Mouse (Mus musculus): ENCODE results near the gene Fgf18. TPM values are rescaled to one million over a fixed set of nuclear protein-coding genes. Genes with fewer than 3 reads are reported as not detected.

Gene Fgf18
- polyA plus RNA-seq (2015; fragmentation: Nextera tagmentation; extraction: Ambion mirVana): 14.5 and 18.4 TPM in 2 replicates

GRCm38 (mm10) chr11:33147171-33147571, at the start of gene Fgf18:
Fgf18 (minus strand) TSS chr11:33147400.
- H3K27ac ChIP-seq: peak within 1 kb of the TSS; percentile 89
- peak within 1 kb of the TSS; percentile 52 for H3K9ac ChIP-seq
- H3K27me3 ChIP-seq: peaks cover 18% of the 10 kb centered on the region
- peak within 1 kb of the TSS; percentile 95 for H3K4me2 ChIP-seq
- H3K9me3 ChIP-seq: no peaks in the 10 kb centered on the region
- WGBS: under 1% methylated on average over 49 of the region's 53 CpGs
- H3K4me3 ChIP-seq: peak within 1 kb of the TSS; percentile 67
- peaks cover 56% of the 10 kb centered on the region for H3K4me1 ChIP-seq
- peaks cover 30% of the 10 kb centered on the region for H3K36me3 ChIP-seq
- 0 out of 2 replicates have a peak, but pooled peaks have one; percentile 0 for ATAC-seq (ENCODE audit: insufficient number of reproducible peaks, low FRiP score, low TSS enrichment, low read depth)

- Histone ChIP-seq H3K9me3 (no peaks in the 10 kb centered on the region), H3K4me3 (no peak overlapping the region), H3K27ac (no peak overlapping the region), H3K4me1 (peaks cover 37% of the 10 kb centered on the region), H3K4me2 (no peak overlapping the region), H3K27me3 (peaks cover 89% of the 10 kb centered on the region), H3K36me3 (no peaks in the 10 kb centered on the region), H3K9ac (no peak overlapping the region)
- no peak for ATAC-seq (ENCODE audit: insufficient number of reproducible peaks, low FRiP score, low TSS enrichment, low read depth)
- 7% methylated on average over 24 of the region's 24 CpGs for WGBS
Measured at GRCm38 (mm10) chr11:33196447-33197132, 49.4 kb upstream of the Fgf18 start.

- Histone ChIP-seq H3K36me3 (no peaks in the 10 kb centered on the region), H3K27ac (no peak overlapping the region), H3K4me3 (no peak overlapping the region), H3K9ac (no peak overlapping the region), H3K27me3 (peaks cover 88% of the 10 kb centered on the region), H3K4me2 (no peak overlapping the region), H3K4me1 (peaks cover 29% of the 10 kb centered on the region), H3K9me3 (no peaks in the 10 kb centered on the region)
- ATAC-seq (ENCODE audit: insufficient number of reproducible peaks, low FRiP score, low TSS enrichment, low read depth): no peak
- 5% methylated on average over 25 of the region's 25 CpGs for WGBS
Measured at GRCm38 (mm10) chr11:33195531-33196446, 48.6 kb upstream of the Fgf18 start.

DNA sequence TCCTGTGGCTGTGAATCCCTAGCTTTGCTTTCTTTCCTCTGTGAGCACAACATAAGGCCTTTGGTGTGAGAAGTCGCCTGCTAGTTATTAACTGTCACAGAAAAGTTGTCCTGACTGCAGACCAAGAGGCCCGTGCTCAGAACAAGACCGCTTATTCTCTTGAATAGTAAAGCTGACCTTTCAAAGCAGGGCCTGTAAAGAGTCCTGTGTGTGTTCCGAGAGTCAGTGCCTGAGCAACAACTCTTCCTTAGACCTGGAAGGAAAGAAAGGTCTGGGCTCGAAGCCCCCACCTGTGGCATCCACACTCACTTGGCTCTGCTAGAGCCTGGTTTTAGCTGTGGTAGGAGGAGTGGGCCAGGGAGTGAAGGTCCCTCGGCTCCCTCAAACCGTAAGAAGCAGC, 47.9 kb upstream of the Fgf18 start:
- H3K9me3 ChIP-seq: no peaks in the 10 kb centered on the region
- 31% methylated on average over 7 of the region's 7 CpGs for WGBS
- peaks cover 21% of the 10 kb centered on the region for H3K4me1 ChIP-seq
- H3K27me3 ChIP-seq: peaks cover 81% of the 10 kb centered on the region
- no peak overlapping the region for H3K9ac ChIP-seq
- H3K27ac ChIP-seq: no peak overlapping the region
- no peaks in the 10 kb centered on the region for H3K36me3 ChIP-seq
- H3K4me3 ChIP-seq: no peak overlapping the region
- H3K4me2 ChIP-seq: no peak overlapping the region
- no peak for ATAC-seq (ENCODE audit: insufficient number of reproducible peaks, low FRiP score, low TSS enrichment, low read depth)

DNA sequence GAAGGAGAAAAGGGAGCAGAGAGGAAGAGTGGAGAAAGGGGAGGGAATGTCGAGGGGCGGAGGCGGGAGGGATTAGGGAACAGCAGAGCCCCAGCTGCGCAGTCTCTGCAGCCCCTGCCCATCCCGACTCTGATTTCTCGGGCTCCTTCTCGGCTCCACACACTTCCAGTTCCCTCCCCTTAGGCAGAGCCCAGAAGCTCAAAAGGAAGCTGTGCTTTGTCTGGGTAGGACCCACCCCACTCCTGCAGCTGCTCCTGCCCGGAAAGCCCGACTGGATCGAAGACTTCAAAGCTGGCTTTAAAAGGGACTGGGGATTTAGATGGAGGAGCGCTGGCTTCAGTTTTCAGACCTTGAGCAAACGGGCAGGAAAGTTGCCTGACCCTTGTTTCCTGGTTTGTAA, 46.5 kb upstream of the Fgf18 start:
- 3% methylated on average over 12 of the region's 12 CpGs for WGBS
- ATAC-seq (ENCODE audit: insufficient number of reproducible peaks, low FRiP score, low TSS enrichment, low read depth): no peak

GRCm38 (mm10) chr11:33181804-33182203, 34.6 kb upstream of the Fgf18 start:
- no peak for ATAC-seq (ENCODE audit: insufficient number of reproducible peaks, low FRiP score, low TSS enrichment, low read depth)
- Histone ChIP-seq H3K4me2 (no peak overlapping the region), H3K27me3 (peaks cover 18% of the 10 kb centered on the region), H3K27ac (no peak overlapping the region), H3K9ac (no peak overlapping the region), H3K9me3 (no peaks in the 10 kb centered on the region), H3K4me1 (peaks cover 9% of the 10 kb centered on the region; the same call in 1 of the 2 replicates), H3K36me3 (no peaks in the 10 kb centered on the region), H3K4me3 (no peak overlapping the region)
- WGBS: 79% methylated on average over 3 of the region's 3 CpGs

More for the DNA sequence above, 46.5 kb upstream of the Fgf18 start:
- Histone ChIP-seq H3K27me3 (peaks cover 67% of the 10 kb centered on the region), H3K4me1 (peaks cover 17% of the 10 kb centered on the region), H3K4me2 (peak overlapping the region; percentile 24; the same call in 1 of the 2 replicates), H3K9ac (no peak overlapping the region), H3K9me3 (no peaks in the 10 kb centered on the region), H3K36me3 (no peaks in the 10 kb centered on the region), H3K27ac (no peak overlapping the region), H3K4me3 (no peak overlapping the region)

- no peaks in the 10 kb centered on the region for H3K9me3 ChIP-seq
- peak overlapping the region; percentile 56 for H3K4me2 ChIP-seq
- no peaks in the 10 kb centered on the region for H3K36me3 ChIP-seq
- peaks cover 9% of the 10 kb centered on the region; the same call in 1 of the 2 replicates for H3K4me1 ChIP-seq
- peak overlapping the region; percentile 32 for H3K4me3 ChIP-seq
- no peak for ATAC-seq (ENCODE audit: insufficient number of reproducible peaks, low FRiP score, low TSS enrichment, low read depth)
- no peak overlapping the region for H3K27ac ChIP-seq
- under 1% methylated on average over 18 of the region's 18 CpGs for WGBS
- peak overlapping the region; percentile 17; the same call in 1 of the 2 replicates for H3K9ac ChIP-seq
- peaks cover 25% of the 10 kb centered on the region for H3K27me3 ChIP-seq
Measured at GRCm38 (mm10) chr11:33180701-33181116, 33.5 kb upstream of the Fgf18 start.

DNA sequence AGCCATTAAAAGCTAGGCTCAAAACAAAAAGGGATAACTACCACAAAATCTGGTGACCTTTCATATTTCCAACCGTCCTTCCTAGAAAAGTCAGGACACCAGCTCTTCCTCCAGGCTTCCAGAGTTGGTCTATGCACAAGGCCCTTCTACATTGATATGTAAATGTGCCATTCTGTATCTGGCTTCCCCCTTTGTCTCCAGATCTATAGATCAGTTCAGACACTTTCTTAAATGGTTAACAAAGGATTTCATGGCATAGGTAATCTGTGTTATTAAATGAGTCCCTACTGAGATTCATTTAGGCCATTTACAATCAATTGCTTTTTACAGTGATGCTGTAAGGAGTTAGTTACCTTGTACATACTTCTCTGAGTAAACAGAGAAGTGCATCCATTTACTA, 32.6 kb upstream of the Fgf18 start:
- ATAC-seq (ENCODE audit: insufficient number of reproducible peaks, low FRiP score, low TSS enrichment, low read depth): no peak
- 63% methylated on average over 1 of the region's 1 CpGs for WGBS
- H3K27me3 ChIP-seq: peaks cover 29% of the 10 kb centered on the region
- no peak overlapping the region for H3K9ac ChIP-seq
- no peak overlapping the region for H3K4me2 ChIP-seq
- H3K4me1 ChIP-seq: peaks cover 9% of the 10 kb centered on the region; the same call in 1 of the 2 replicates
- H3K4me3 ChIP-seq: no peak overlapping the region
- no peaks in the 10 kb centered on the region for H3K9me3 ChIP-seq
- H3K27ac ChIP-seq: no peak overlapping the region
- H3K36me3 ChIP-seq: no peaks in the 10 kb centered on the region

DNA sequence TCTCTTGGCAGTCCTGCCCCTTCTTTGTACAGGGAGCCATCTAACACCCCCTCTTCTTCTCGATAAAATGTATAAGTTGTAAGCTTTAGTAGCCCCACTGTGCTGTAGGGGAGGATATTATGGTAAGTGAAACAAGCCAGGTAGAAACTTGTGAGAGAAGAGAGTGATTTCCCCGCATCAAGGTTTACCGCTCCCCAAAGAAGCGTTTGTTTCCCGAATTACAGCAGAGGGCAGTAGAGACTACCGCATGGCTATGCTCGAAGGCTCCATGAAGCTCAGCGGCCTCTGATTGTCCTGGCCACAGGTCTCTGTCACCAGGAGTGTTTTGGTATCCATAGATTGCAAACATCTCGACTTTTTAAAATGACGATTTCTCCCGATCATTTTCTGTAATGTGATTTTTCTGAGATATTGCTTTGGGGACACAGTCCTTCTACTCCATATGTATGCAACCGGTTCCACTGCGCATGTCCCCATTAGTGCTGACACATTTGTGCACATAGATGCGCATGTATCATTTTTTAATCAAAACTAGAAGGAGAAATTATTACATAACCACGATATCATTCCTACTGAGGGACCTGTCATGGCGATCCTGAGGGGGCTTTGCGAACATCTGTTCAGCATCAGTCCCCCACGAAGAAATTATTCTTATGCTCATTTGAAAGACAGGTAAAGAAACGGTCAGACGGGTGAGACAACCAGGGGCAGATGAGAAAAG, 29.5 kb upstream of the Fgf18 start:
- Histone ChIP-seq H3K9ac (no peak overlapping the region), H3K4me2 (no peak overlapping the region), H3K4me1 (peaks cover 9% of the 10 kb centered on the region; the same call in 1 of the 2 replicates), H3K9me3 (no peaks in the 10 kb centered on the region), H3K27ac (no peak overlapping the region), H3K4me3 (no peak overlapping the region), H3K27me3 (peaks cover 29% of the 10 kb centered on the region), H3K36me3 (no peaks in the 10 kb centered on the region)
- no peak for ATAC-seq (ENCODE audit: insufficient number of reproducible peaks, low FRiP score, low TSS enrichment, low read depth)
- WGBS: 31% methylated on average over 20 of the region's 20 CpGs

DNA sequence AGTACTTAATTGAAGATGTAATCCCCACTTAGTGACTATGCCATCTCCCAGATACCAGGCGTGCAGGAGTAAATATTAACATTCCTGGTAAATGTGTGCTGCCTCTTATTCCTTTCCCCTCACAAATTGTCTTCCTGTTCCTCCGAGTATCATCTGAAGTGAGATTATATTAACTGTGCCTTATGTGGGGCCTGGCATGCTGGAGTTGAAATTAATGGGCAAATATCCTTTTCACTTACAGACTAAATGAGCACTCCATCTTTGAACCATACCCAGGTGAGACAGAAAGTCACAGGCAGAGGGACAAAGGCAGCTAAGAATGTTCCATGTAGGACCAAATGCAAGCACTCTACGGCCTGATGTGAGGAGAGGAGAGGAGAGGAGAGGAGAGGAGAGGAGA, 28.6 kb upstream of the Fgf18 start:
- Histone ChIP-seq H3K9ac (no peak overlapping the region), H3K27me3 (peaks cover 33% of the 10 kb centered on the region), H3K4me3 (no peak overlapping the region), H3K4me1 (peaks cover 6% of the 10 kb centered on the region; the same call in 1 of the 2 replicates), H3K4me2 (no peak overlapping the region), H3K27ac (no peak overlapping the region), H3K36me3 (no peaks in the 10 kb centered on the region), H3K9me3 (no peaks in the 10 kb centered on the region)
- 64% methylated on average over 3 of the region's 3 CpGs for WGBS
- no peak for ATAC-seq (ENCODE audit: insufficient number of reproducible peaks, low FRiP score, low TSS enrichment, low read depth)

DNA sequence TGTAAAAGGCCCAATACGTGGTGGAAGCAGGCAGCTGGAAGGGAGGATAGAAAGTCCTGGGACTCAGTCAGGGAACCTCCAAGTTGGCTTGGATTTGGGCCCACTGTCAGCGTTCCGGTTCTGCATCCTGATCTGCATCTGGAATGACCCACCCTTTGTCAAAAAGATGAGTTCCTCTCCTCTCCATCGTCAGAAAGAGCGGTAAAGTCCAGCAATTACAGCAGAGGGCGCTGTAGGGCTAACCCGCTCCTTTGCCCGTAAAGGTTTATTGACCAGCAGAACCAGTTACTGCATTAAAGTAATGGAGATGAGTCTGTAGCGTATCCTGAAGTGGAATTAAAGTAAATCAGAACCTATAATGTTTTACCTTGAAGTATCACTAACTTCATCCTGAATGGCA, 23.3 kb upstream of the Fgf18 start:
- H3K36me3 ChIP-seq: no peaks in the 10 kb centered on the region
- no peak overlapping the region for H3K9ac ChIP-seq
- H3K4me2 ChIP-seq: no peak overlapping the region
- H3K9me3 ChIP-seq: no peaks in the 10 kb centered on the region
- 0 out of 2 replicates have a peak, but pooled peaks cover 11% of the 10 kb centered on the region for H3K27me3 ChIP-seq
- H3K27ac ChIP-seq: no peak overlapping the region
- WGBS: 7% methylated on average over 9 of the region's 9 CpGs
- no peaks in the 10 kb centered on the region for H3K4me1 ChIP-seq
- no peak overlapping the region for H3K4me3 ChIP-seq
- ATAC-seq (ENCODE audit: insufficient number of reproducible peaks, low FRiP score, low TSS enrichment, low read depth): no peak
